Mouse (Mus musculus): ENCODE measurements at regions not wholly inside any gene's neighbourhood (a gene's known extent, or its start where the extent isn't known, plus 50 kb on each side); places are given as distances from the start of the nearest gene placed in this dataset.

- Histone ChIP-seq H3K4me2 (ENCODE audit: low read depth, low read length) (no peak overlapping the region), H3K9me3 (ENCODE audit: control insufficient read depth, low read length) (no peaks in the 10 kb centered on the region), H3K9ac (ENCODE audit: low read depth, low read length) (no peak overlapping the region), H3K36me3 (ENCODE audit: control insufficient read depth, insufficient read depth, low read length) (no peaks in the 10 kb centered on the region), H3K27me3 (replicated peaks; ENCODE audit: control insufficient read depth, insufficient read depth, low read length) (no peaks in the 10 kb centered on the region), H3K27ac (ENCODE audit: low read length) (no peak overlapping the region), H3K4me1 (ENCODE audit: control insufficient read depth, insufficient read depth, low read length) (no peaks in the 10 kb centered on the region), H3K4me3 (ENCODE audit: low read length) (no peak overlapping the region)
- WGBS = 78% methylated on average over 4 of the region's 4 CpGs
- ATAC-seq = no peak
These were observed 209.4 kb upstream of the Sptlc3 start for GRCm38 (mm10) chr2:139284315-139284714.

DNA sequence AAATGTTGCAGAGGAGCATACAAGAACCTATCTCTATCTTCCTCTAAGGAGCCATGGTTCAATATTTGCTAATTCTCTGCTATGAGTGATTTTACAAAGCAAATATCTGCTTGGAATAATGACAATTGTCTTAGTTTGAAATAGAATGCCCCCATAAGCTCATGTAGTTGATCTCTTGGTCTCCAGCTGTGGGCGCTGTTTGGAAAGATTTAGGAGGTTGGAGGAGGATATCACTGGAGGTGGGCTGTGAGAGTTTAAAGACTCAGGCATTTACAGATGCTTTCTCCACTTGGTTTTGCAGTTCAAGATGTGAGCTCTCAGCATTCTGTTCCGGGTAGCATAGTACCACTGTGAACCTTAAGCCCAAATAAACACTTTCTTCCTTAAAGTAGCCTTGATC, 207.3 kb upstream of the Sptlc3 start:
- Histone ChIP-seq H3K9me3 (ENCODE audit: control insufficient read depth, low read length) (no peaks in the 10 kb centered on the region), H3K4me3 (ENCODE audit: low read length) (no peak overlapping the region), H3K36me3 (ENCODE audit: control insufficient read depth, insufficient read depth, low read length) (no peaks in the 10 kb centered on the region), H3K4me2 (ENCODE audit: low read depth, low read length) (no peak overlapping the region), H3K27me3 (replicated peaks; ENCODE audit: control insufficient read depth, insufficient read depth, low read length) (no peaks in the 10 kb centered on the region), H3K9ac (ENCODE audit: low read depth, low read length) (no peak overlapping the region), H3K27ac (ENCODE audit: low read length) (no peak overlapping the region), H3K4me1 (ENCODE audit: control insufficient read depth, insufficient read depth, low read length) (no peaks in the 10 kb centered on the region)
- no peak for ATAC-seq
- WGBS = 56% methylated on average over 2 of the region's 2 CpGs

DNA sequence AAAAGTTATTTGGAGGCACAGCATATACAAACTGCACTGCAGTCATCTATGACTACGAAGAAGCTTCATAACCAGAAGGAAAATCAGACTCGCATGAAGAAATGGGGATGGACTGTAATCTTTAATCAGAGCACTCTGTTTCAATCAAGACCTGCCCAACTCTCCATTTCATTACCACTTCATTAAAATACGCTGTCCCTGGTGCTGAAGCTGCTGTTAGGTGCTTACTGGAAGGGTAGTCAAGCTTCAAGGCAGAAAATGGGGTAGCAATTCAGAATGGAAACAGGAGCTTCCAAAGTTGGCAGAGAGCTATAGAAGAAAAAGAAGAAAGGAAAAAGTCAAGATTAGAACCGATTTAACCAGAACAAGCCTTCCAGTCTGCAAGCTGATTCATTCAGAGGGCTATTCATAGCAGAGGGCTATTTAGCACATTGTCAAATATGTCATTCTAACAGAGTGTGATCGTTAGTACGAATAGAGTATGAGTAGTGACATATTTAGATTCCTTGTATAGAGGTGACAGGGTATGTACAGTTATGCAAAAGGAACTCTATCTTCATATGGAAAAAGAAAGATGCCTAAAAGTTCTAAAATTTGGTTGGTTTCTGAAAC, 195.1 kb upstream of the Sptlc3 start:
- no peaks in the 10 kb centered on the region for H3K9me3 ChIP-seq (ENCODE audit: control insufficient read depth, low read length)
- 65% methylated on average over 6 of the region's 6 CpGs for WGBS
- no peak overlapping the region for H3K27ac ChIP-seq (ENCODE audit: low read length)
- no peaks in the 10 kb centered on the region for H3K36me3 ChIP-seq (ENCODE audit: control insufficient read depth, insufficient read depth, low read length)
- no peaks in the 10 kb centered on the region for H3K27me3 ChIP-seq (replicated peaks; ENCODE audit: control insufficient read depth, insufficient read depth, low read length)
- no peaks in the 10 kb centered on the region for H3K4me1 ChIP-seq (ENCODE audit: control insufficient read depth, insufficient read depth, low read length)
- no peak overlapping the region for H3K4me3 ChIP-seq (ENCODE audit: low read length)
- ATAC-seq = no peak
- no peak overlapping the region for H3K4me2 ChIP-seq (ENCODE audit: low read depth, low read length)
- no peak overlapping the region for H3K9ac ChIP-seq (ENCODE audit: low read depth, low read length)

- H3K27ac ChIP-seq (ENCODE audit: low read length) = no peak overlapping the region
- H3K4me2 ChIP-seq (ENCODE audit: low read depth, low read length) = no peak overlapping the region
- H3K27me3 ChIP-seq (replicated peaks; ENCODE audit: control insufficient read depth, insufficient read depth, low read length) = no peaks in the 10 kb centered on the region
- WGBS = 89% methylated on average over 1 of the region's 1 CpGs
- no peaks in the 10 kb centered on the region for H3K4me1 ChIP-seq (ENCODE audit: control insufficient read depth, insufficient read depth, low read length)
- no peak overlapping the region for H3K4me3 ChIP-seq (ENCODE audit: low read length)
- H3K9ac ChIP-seq (ENCODE audit: low read depth, low read length) = no peak overlapping the region
- no peaks in the 10 kb centered on the region for H3K36me3 ChIP-seq (ENCODE audit: control insufficient read depth, insufficient read depth, low read length)
- H3K9me3 ChIP-seq (ENCODE audit: control insufficient read depth, low read length) = no peaks in the 10 kb centered on the region
- ATAC-seq = no peak
These were observed 182.3 kb upstream of the Sptlc3 start for GRCm38 (mm10) chr2:139311401-139311812.

DNA sequence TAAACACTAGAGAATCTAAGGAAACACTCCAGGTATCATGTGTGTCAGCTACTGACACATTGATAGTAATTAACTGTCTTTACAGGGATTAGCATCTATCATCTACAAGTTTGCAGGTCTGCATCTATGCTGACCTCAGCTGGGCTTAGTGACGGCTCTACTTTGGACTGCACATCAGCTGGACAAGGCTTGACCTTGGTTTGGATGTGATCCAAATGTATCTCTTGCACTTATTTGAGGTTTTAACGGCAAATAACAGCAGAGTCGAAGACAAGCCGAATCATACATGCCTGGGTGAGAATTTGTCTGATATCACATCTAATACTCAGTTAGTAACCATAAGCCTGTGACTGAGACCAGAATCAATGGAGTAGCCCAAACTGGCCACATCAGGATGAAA, 181.7 kb upstream of the Sptlc3 start:
- no peak overlapping the region for H3K9ac ChIP-seq (ENCODE audit: low read depth, low read length)
- ATAC-seq = no peak
- WGBS = 75% methylated on average over 4 of the region's 4 CpGs

GRCm38 (mm10) chr2:139322509-139322908, 171.2 kb upstream of the Sptlc3 start:
- no peaks in the 10 kb centered on the region for H3K9me3 ChIP-seq (ENCODE audit: control insufficient read depth, low read length)
- H3K4me3 ChIP-seq (ENCODE audit: low read length) = no peak overlapping the region
- no peak for ATAC-seq
- H3K4me1 ChIP-seq (ENCODE audit: control insufficient read depth, insufficient read depth, low read length) = 0 out of 2 replicates have a peak, but pooled peaks cover 2% of the 10 kb centered on the region
- 57% methylated on average over 2 of the region's 2 CpGs for WGBS
- no peak overlapping the region for H3K4me2 ChIP-seq (ENCODE audit: low read depth, low read length)
- no peak overlapping the region for H3K27ac ChIP-seq (ENCODE audit: low read length)
- H3K36me3 ChIP-seq (ENCODE audit: control insufficient read depth, insufficient read depth, low read length) = no peaks in the 10 kb centered on the region
- no peak overlapping the region for H3K9ac ChIP-seq (ENCODE audit: low read depth, low read length)
- H3K27me3 ChIP-seq (replicated peaks; ENCODE audit: control insufficient read depth, insufficient read depth, low read length) = no peaks in the 10 kb centered on the region

More for the DNA sequence above, 181.7 kb upstream of the Sptlc3 start:
- H3K27me3 ChIP-seq (replicated peaks; ENCODE audit: control insufficient read depth, insufficient read depth, low read length) = no peaks in the 10 kb centered on the region
- no peak overlapping the region for H3K27ac ChIP-seq (ENCODE audit: low read length)
- no peaks in the 10 kb centered on the region for H3K36me3 ChIP-seq (ENCODE audit: control insufficient read depth, insufficient read depth, low read length)
- H3K4me1 ChIP-seq (ENCODE audit: control insufficient read depth, insufficient read depth, low read length) = no peaks in the 10 kb centered on the region
- H3K4me3 ChIP-seq (ENCODE audit: low read length) = no peak overlapping the region
- H3K9me3 ChIP-seq (ENCODE audit: control insufficient read depth, low read length) = no peaks in the 10 kb centered on the region
- H3K4me2 ChIP-seq (ENCODE audit: low read depth, low read length) = no peak overlapping the region

- Histone ChIP-seq H3K4me1 (ENCODE audit: control insufficient read depth, insufficient read depth, low read length) (0 out of 2 replicates have a peak, but pooled peaks cover 2% of the 10 kb centered on the region), H3K27me3 (replicated peaks; ENCODE audit: control insufficient read depth, insufficient read depth, low read length) (no peaks in the 10 kb centered on the region), H3K4me2 (ENCODE audit: low read depth, low read length) (no peak overlapping the region), H3K27ac (ENCODE audit: low read length) (no peak overlapping the region), H3K4me3 (ENCODE audit: low read length) (no peak overlapping the region), H3K36me3 (ENCODE audit: control insufficient read depth, insufficient read depth, low read length) (no peaks in the 10 kb centered on the region), H3K9ac (ENCODE audit: low read depth, low read length) (no peak overlapping the region), H3K9me3 (ENCODE audit: control insufficient read depth, low read length) (no peaks in the 10 kb centered on the region)
- WGBS = 74% methylated on average over 3 of the region's 3 CpGs
- ATAC-seq = no peak
These were observed 168.2 kb upstream of the Sptlc3 start for GRCm38 (mm10) chr2:139325501-139325900.

- Histone ChIP-seq H3K4me2 (ENCODE audit: low read depth, low read length) (no peak overlapping the region), H3K27ac (ENCODE audit: low read length) (no peak overlapping the region), H3K9ac (ENCODE audit: low read depth, low read length) (no peak overlapping the region), H3K4me1 (ENCODE audit: control insufficient read depth, insufficient read depth, low read length) (no peaks in the 10 kb centered on the region), H3K4me3 (ENCODE audit: low read length) (no peak overlapping the region), H3K27me3 (replicated peaks; ENCODE audit: control insufficient read depth, insufficient read depth, low read length) (no peaks in the 10 kb centered on the region), H3K9me3 (ENCODE audit: control insufficient read depth, low read length) (no peaks in the 10 kb centered on the region), H3K36me3 (ENCODE audit: control insufficient read depth, insufficient read depth, low read length) (no peaks in the 10 kb centered on the region)
- WGBS = 53% methylated on average over 1 of the region's 1 CpGs
- no peak for ATAC-seq
These were observed 159.0 kb upstream of the Sptlc3 start for GRCm38 (mm10) chr2:139334681-139335080.

GRCm38 (mm10) chr2:139338240-139338639, 155.5 kb upstream of the Sptlc3 start:
- H3K9me3 ChIP-seq (ENCODE audit: control insufficient read depth, low read length) = no peaks in the 10 kb centered on the region
- H3K4me3 ChIP-seq (ENCODE audit: low read length) = no peak overlapping the region
- no peaks in the 10 kb centered on the region for H3K27me3 ChIP-seq (replicated peaks; ENCODE audit: control insufficient read depth, insufficient read depth, low read length)
- H3K27ac ChIP-seq (ENCODE audit: low read length) = no peak overlapping the region
- no peak overlapping the region for H3K9ac ChIP-seq (ENCODE audit: low read depth, low read length)
- 81% methylated on average over 4 of the region's 4 CpGs for WGBS
- H3K4me2 ChIP-seq (ENCODE audit: low read depth, low read length) = no peak overlapping the region
- no peak for ATAC-seq
- H3K4me1 ChIP-seq (ENCODE audit: control insufficient read depth, insufficient read depth, low read length) = no peaks in the 10 kb centered on the region
- H3K36me3 ChIP-seq (ENCODE audit: control insufficient read depth, insufficient read depth, low read length) = no peaks in the 10 kb centered on the region

Data from intestine, embryonic 16.5 days (tissue).